Mouse (Mus musculus): ENCODE results near the gene Ccn1. TPM values are rescaled to one million over a fixed set of nuclear protein-coding genes. Genes with fewer than 3 reads are reported as not detected.

Ccn1 gene
- polyA plus RNA-seq, 1 experiment from 2014 or later = 16.4 TPM

- H3K4me3 ChIP-seq (ENCODE audit: low read depth, low read length) = no peak overlapping the region
- H3K4me1 ChIP-seq (replicated peaks; ENCODE audit: control insufficient read depth, insufficient read depth, low read length) = peaks cover 9% of the 10 kb centered on the region; the same call in 1 of the 2 replicates
- H3K9ac ChIP-seq (ENCODE audit: low read depth, low read length) = no peak overlapping the region
- no peaks in the 10 kb centered on the region for H3K27me3 ChIP-seq (replicated peaks; ENCODE audit: control insufficient read depth, insufficient read depth, low read length)
- H3K36me3 ChIP-seq (ENCODE audit: control insufficient read depth, insufficient read depth, low read length) = no peaks in the 10 kb centered on the region
- no peak overlapping the region for H3K27ac ChIP-seq (ENCODE audit: low read depth, low read length)
- no peak overlapping the region for H3K4me2 ChIP-seq
- DNase-seq (ENCODE audit: low spot score) (no peak), ATAC-seq (replicated peaks; ENCODE audit: low FRiP score) (no peak)
- no peaks in the 10 kb centered on the region for H3K9me3 ChIP-seq (ENCODE audit: control insufficient read depth, low read length)
- 85% methylated on average over 10 of the region's 10 CpGs for WGBS
Measured at GRCm38 (mm10) chr3:145681348-145681935, 31.7 kb upstream of the Ccn1 start.

GRCm38 (mm10) chr3:145680686-145681085, 30.9 kb upstream of the Ccn1 start:
- no peak overlapping the region for H3K27ac ChIP-seq (ENCODE audit: low read depth, low read length)
- WGBS = 89% methylated on average over 5 of the region's 5 CpGs

GRCm38 (mm10) chr3:145676212-145676611, 26.4 kb upstream of the Ccn1 start:
- DNase-seq (ENCODE audit: low spot score) = no peak
- Histone ChIP-seq H3K27me3 (replicated peaks; ENCODE audit: control insufficient read depth, insufficient read depth, low read length) (no peaks in the 10 kb centered on the region), H3K4me2 (no peak overlapping the region), H3K27ac (ENCODE audit: low read depth, low read length) (no peak overlapping the region), H3K4me1 (replicated peaks; ENCODE audit: control insufficient read depth, insufficient read depth, low read length) (no peaks in the 10 kb centered on the region), H3K9ac (ENCODE audit: low read depth, low read length) (no peak overlapping the region), H3K36me3 (ENCODE audit: control insufficient read depth, insufficient read depth, low read length) (no peaks in the 10 kb centered on the region), H3K9me3 (ENCODE audit: control insufficient read depth, low read length) (no peaks in the 10 kb centered on the region), H3K4me3 (ENCODE audit: low read depth, low read length) (no peak overlapping the region)
- ATAC-seq (replicated peaks; ENCODE audit: low FRiP score) = no peak
- 75% methylated on average over 6 of the region's 6 CpGs for WGBS

More at GRCm38 (mm10) chr3:145680686-145681085, 30.9 kb upstream of the Ccn1 start:
- Histone ChIP-seq H3K9ac (ENCODE audit: low read depth, low read length) (no peak overlapping the region), H3K4me1 (replicated peaks; ENCODE audit: control insufficient read depth, insufficient read depth, low read length) (peaks cover 5% of the 10 kb centered on the region; the same call in 1 of the 2 replicates), H3K9me3 (ENCODE audit: control insufficient read depth, low read length) (no peaks in the 10 kb centered on the region), H3K36me3 (ENCODE audit: control insufficient read depth, insufficient read depth, low read length) (no peaks in the 10 kb centered on the region), H3K4me2 (no peak overlapping the region), H3K4me3 (ENCODE audit: low read depth, low read length) (no peak overlapping the region), H3K27me3 (replicated peaks; ENCODE audit: control insufficient read depth, insufficient read depth, low read length) (no peaks in the 10 kb centered on the region)
- ATAC-seq (replicated peaks; ENCODE audit: low FRiP score) (no peak), DNase-seq (ENCODE audit: low spot score) (no peak)

GRCm38 (mm10) chr3:145674815-145675214, 25.0 kb upstream of the Ccn1 start:
- DNase-seq (ENCODE audit: low spot score) (no peak), ATAC-seq (replicated peaks; ENCODE audit: low FRiP score) (no peak)
- Histone ChIP-seq H3K4me3 (ENCODE audit: low read depth, low read length) (no peak overlapping the region), H3K27me3 (replicated peaks; ENCODE audit: control insufficient read depth, insufficient read depth, low read length) (no peaks in the 10 kb centered on the region), H3K9ac (ENCODE audit: low read depth, low read length) (no peak overlapping the region), H3K9me3 (ENCODE audit: control insufficient read depth, low read length) (no peaks in the 10 kb centered on the region), H3K36me3 (ENCODE audit: control insufficient read depth, insufficient read depth, low read length) (no peaks in the 10 kb centered on the region), H3K27ac (ENCODE audit: low read depth, low read length) (no peak overlapping the region), H3K4me1 (replicated peaks; ENCODE audit: control insufficient read depth, insufficient read depth, low read length) (no peaks in the 10 kb centered on the region), H3K4me2 (no peak overlapping the region)
- WGBS = 42% methylated on average over 2 of the region's 2 CpGs

GRCm38 (mm10) chr3:145666383-145666782, 16.6 kb upstream of the Ccn1 start:
- Histone ChIP-seq H3K4me2 (no peak overlapping the region), H3K4me1 (replicated peaks; ENCODE audit: control insufficient read depth, insufficient read depth, low read length) (no peaks in the 10 kb centered on the region), H3K9me3 (ENCODE audit: control insufficient read depth, low read length) (no peaks in the 10 kb centered on the region), H3K4me3 (ENCODE audit: low read depth, low read length) (no peak overlapping the region), H3K27me3 (replicated peaks; ENCODE audit: control insufficient read depth, insufficient read depth, low read length) (no peaks in the 10 kb centered on the region), H3K36me3 (ENCODE audit: control insufficient read depth, insufficient read depth, low read length) (no peaks in the 10 kb centered on the region), H3K27ac (ENCODE audit: low read depth, low read length) (no peak overlapping the region), H3K9ac (ENCODE audit: low read depth, low read length) (no peak overlapping the region)
- WGBS = 87% methylated on average over 4 of the region's 4 CpGs
- DNase-seq (ENCODE audit: low spot score) = no peak
- no peak for ATAC-seq (replicated peaks; ENCODE audit: low FRiP score)

- Histone ChIP-seq H3K4me3 (ENCODE audit: low read depth, low read length) (no peak overlapping the region), H3K9ac (ENCODE audit: low read depth, low read length) (no peak overlapping the region), H3K4me2 (no peak overlapping the region), H3K4me1 (replicated peaks; ENCODE audit: control insufficient read depth, insufficient read depth, low read length) (peaks cover 4% of the 10 kb centered on the region), H3K36me3 (ENCODE audit: control insufficient read depth, insufficient read depth, low read length) (no peaks in the 10 kb centered on the region), H3K9me3 (ENCODE audit: control insufficient read depth, low read length) (no peaks in the 10 kb centered on the region), H3K27me3 (replicated peaks; ENCODE audit: control insufficient read depth, insufficient read depth, low read length) (peaks cover 16% of the 10 kb centered on the region), H3K27ac (ENCODE audit: low read depth, low read length) (no peak overlapping the region)
- DNase-seq (ENCODE audit: low spot score) (no peak), ATAC-seq (replicated peaks; ENCODE audit: low FRiP score) (no peak)
- 87% methylated on average over 14 of the region's 14 CpGs for WGBS
Measured at GRCm38 (mm10) chr3:145656993-145657713, 7.4 kb upstream of the Ccn1 start.

GRCm38 (mm10) chr3:145654944-145655343, 5.2 kb upstream of the Ccn1 start:
- H3K4me3 ChIP-seq (ENCODE audit: low read depth, low read length) = no peak overlapping the region
- H3K27me3 ChIP-seq (replicated peaks; ENCODE audit: control insufficient read depth, insufficient read depth, low read length) = peaks cover 37% of the 10 kb centered on the region
- H3K9me3 ChIP-seq (ENCODE audit: control insufficient read depth, low read length) = no peaks in the 10 kb centered on the region
- no peaks in the 10 kb centered on the region for H3K36me3 ChIP-seq (ENCODE audit: control insufficient read depth, insufficient read depth, low read length)
- 86% methylated on average over 6 of the region's 6 CpGs for WGBS
- H3K4me1 ChIP-seq (replicated peaks; ENCODE audit: control insufficient read depth, insufficient read depth, low read length) = peaks cover 15% of the 10 kb centered on the region
- no peak overlapping the region for H3K9ac ChIP-seq (ENCODE audit: low read depth, low read length)
- ATAC-seq (replicated peaks; ENCODE audit: low FRiP score) (no peak), DNase-seq (ENCODE audit: low spot score) (no peak)
- H3K27ac ChIP-seq (ENCODE audit: low read depth, low read length) = no peak overlapping the region
- H3K4me2 ChIP-seq = no peak overlapping the region

GRCm38 (mm10) chr3:145654028-145654427, 4.2 kb upstream of the Ccn1 start:
- WGBS = 82% methylated on average over 9 of the region's 9 CpGs
- H3K27ac ChIP-seq (ENCODE audit: low read depth, low read length) = no peak overlapping the region
- H3K4me1 ChIP-seq (replicated peaks; ENCODE audit: control insufficient read depth, insufficient read depth, low read length) = peaks cover 15% of the 10 kb centered on the region
- DNase-seq (ENCODE audit: low spot score) (no peak), ATAC-seq (replicated peaks; ENCODE audit: low FRiP score) (no peak)
- peak overlapping the region; percentile 82; the same call in 1 of the 2 replicates for H3K4me2 ChIP-seq
- H3K4me3 ChIP-seq (ENCODE audit: low read depth, low read length) = no peak overlapping the region
- H3K9me3 ChIP-seq (ENCODE audit: control insufficient read depth, low read length) = no peaks in the 10 kb centered on the region
- peaks cover 47% of the 10 kb centered on the region for H3K27me3 ChIP-seq (replicated peaks; ENCODE audit: control insufficient read depth, insufficient read depth, low read length)
- no peaks in the 10 kb centered on the region for H3K36me3 ChIP-seq (ENCODE audit: control insufficient read depth, insufficient read depth, low read length)
- H3K9ac ChIP-seq (ENCODE audit: low read depth, low read length) = no peak overlapping the region
